Mouse (Mus musculus) ZHBTc4 (cell line): ENCODE results near the gene Pnpla7.
A peak's percentile ranks its signal among the peaks of the same experiment; 100 is the strongest.
"Not testable (repeated sequence)": the region's sequence is repeated elsewhere in the genome, so short reads cannot be mapped to it uniquely, and the experiment has no call there.

Source experiments
- DNase-seq: peaks from one replicate; pipeline ENCODE4 v3.0.0-alpha.2; 2011; ENCODE audit warnings: low read depth, low spot score

Pnpla7 gene

DNA sequence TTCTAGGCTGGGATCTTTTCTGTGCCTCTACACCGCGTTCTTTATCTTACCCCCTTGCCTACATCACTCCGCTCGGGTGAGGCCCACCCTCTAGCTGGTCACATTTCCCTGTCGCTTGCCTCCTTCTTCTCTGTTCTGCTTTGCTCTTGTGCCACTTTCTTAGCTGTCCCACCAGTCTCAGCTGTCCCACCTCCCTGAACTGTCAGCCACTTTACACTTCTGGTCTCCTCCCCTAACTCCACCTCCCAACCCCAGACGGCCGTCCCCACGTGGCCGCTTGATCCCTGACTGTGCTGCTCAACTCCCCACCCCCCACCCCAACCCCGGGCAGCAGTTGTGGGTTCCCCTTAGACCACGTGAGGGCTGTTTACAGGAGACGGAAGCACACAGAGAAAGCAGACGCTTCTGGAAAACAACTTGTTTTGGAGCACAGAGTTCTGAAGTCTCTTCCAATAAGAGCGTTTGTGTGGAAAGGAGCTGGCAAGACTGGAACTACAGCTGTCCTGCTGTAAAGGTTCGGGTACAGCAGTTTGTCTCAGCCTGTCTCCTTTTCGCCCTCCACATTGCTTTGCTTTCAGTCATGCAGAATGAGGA is at the start of gene Pnpla7:
TSS of gene Pnpla7 (plus strand) at position 330 of the 594 bp plus-strand sequence.
- peak; percentile 83 for DNase-seq

GRCm38 (mm10) chr2:24926345-24926964 is 49.4 kb upstream of the Pnpla7 start:
- no peak for DNase-seq

GRCm38 (mm10) chr2:24926965-24927358 is 48.9 kb upstream of the Pnpla7 start:
- no peak for DNase-seq

- no peak for DNase-seq
These were observed 47.9 kb upstream of the Pnpla7 start for GRCm38 (mm10) chr2:24927810-24928479.

- DNase-seq = peak; percentile 45
These were observed 46.7 kb upstream of the Pnpla7 start for GRCm38 (mm10) chr2:24929119-24929518.

DNA sequence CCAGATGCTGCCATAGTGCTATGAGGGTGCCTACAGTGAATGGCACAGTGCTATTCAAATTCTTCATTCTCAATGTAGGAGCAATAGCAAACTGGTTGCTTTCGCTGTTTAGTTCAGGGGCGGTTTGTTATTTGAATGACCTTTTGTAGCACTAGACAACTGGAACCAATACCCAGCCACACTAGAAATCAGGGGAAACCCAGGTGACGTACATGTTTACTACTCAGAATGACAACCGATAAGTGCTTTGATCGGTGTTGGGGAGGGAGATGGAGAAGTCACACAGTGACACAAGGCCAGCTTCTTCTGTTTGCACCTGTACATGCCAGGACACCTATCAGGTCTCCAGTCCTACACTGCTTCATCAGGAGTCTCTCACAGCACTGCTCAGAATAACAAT is 46.2 kb upstream of the Pnpla7 start:
- no peak for DNase-seq

- DNase-seq = peak; percentile 12
These were observed 41.3 kb upstream of the Pnpla7 start for GRCm38 (mm10) chr2:24934441-24934963.

GRCm38 (mm10) chr2:24935057-24935796 is 40.6 kb upstream of the Pnpla7 start, which contains the start of gene Arrdc1:
TSS of gene Arrdc1 (minus strand) at chr2:24935252.
- DNase-seq = peak; percentile 99

- DNase-seq = no peak
These were observed 33.7 kb upstream of the Pnpla7 start for GRCm38 (mm10) chr2:24942092-24942491.

GRCm38 (mm10) chr2:24944304-24944703 is 31.5 kb upstream of the Pnpla7 start:
- DNase-seq = peak; percentile 61

GRCm38 (mm10) chr2:24949421-24950188 is 26.2 kb upstream of the Pnpla7 start, which contains the start of gene Zmynd19:
TSS of gene Zmynd19 (plus strand) at chr2:24949792.
- DNase-seq = peak; percentile 99

GRCm38 (mm10) chr2:24950189-24950535 is 25.7 kb upstream of the Pnpla7 start:
- DNase-seq = peak; percentile 56

GRCm38 (mm10) chr2:24952537-24953055 is 23.2 kb upstream of the Pnpla7 start:
- DNase-seq = no peak

GRCm38 (mm10) chr2:24960910-24961309 is 14.9 kb upstream of the Pnpla7 start:
- no peak for DNase-seq

GRCm38 (mm10) chr2:24962304-24963000 is 13.4 kb upstream of the Pnpla7 start, which contains the start of gene Dph7:
TSS of gene Dph7 (plus strand) at chr2:24962400.
- DNase-seq = peak; percentile 91

DNA sequence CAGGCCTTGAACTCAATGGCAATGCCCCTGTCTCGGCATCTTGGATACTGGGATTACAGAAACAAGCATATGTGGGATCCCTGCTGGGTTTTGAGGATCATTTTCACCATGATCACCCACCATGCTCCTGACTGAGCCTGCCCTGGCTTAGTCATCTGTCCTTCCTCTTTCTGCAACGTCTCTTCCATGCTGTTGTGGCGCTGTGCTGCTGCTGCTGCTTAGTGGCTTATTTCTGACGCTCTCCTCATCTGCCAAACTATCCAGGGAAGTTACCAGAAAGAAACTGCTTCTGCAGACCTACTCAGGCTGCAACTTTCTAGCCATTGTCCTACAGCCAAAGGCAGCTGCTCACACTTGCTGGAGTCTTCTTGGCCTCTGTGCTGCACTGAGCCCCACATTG is 5.4 kb upstream of the Pnpla7 start:
- no peak for DNase-seq

DNA sequence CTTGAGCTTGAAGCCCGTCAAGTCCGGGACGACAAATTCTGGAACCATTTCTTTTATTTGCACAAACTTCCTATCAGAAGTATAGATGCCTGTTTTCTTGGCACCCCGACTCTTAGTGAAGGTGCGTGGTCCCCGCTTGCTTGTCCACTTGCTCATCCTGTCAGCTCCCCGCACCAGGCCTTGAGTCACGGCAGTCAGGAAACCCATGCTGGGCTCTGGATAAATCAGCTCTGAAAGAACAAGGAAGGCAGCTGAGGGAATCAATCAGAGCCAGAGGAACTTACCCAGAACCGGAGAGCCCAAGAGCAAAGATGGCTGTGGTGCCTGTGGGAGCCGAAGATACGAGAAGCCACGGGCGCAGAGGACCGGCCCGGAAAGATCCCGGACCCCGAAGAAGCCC is 1.4 kb upstream of the Pnpla7 start:
- DNase-seq = not testable (repeated sequence)

GRCm38 (mm10) chr2:24974906-24975703 is 728 bp upstream of the Pnpla7 start, which contains the start of gene Mrpl41:
TSS of gene Mrpl41 (minus strand) at chr2:24975098.
- DNase-seq = peak; percentile 98

DNA sequence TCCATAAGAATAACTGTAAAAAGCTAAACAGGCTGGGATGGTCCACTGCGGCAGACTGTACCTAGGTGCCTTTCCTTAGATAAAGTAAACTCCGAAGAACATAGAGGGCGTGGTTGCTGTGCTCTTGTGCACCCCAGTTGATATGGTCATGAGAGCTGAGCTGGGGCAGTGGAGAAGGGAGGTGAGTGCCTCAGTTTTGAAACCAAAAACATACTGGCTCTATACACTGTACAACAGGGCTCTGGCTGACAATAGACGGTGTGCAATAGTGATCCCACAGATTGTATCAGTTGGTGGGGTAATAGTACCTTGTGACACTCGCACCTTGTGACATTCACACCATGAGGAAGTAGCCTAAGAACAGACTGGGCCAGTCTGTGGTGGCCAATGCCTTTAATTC is 1.1 kb downstream of the Pnpla7 start:
- no peak for DNase-seq
